Mouse (Mus musculus) cerebellum, adult 11 months (tissue): ENCODE measurements at regions not wholly inside any gene's neighbourhood (a gene's known extent, or its start where the extent isn't known, plus 50 kb on each side); places are given as distances from the start of the nearest gene placed in this dataset.
"Not testable (repeated sequence)": the region's sequence is repeated elsewhere in the genome, so short reads cannot be mapped to it uniquely, and the experiment has no call there.

Experiments
- DNase-seq: peaks from one replicate; pipeline ENCODE4 v3.0.0; 2022

DNA sequence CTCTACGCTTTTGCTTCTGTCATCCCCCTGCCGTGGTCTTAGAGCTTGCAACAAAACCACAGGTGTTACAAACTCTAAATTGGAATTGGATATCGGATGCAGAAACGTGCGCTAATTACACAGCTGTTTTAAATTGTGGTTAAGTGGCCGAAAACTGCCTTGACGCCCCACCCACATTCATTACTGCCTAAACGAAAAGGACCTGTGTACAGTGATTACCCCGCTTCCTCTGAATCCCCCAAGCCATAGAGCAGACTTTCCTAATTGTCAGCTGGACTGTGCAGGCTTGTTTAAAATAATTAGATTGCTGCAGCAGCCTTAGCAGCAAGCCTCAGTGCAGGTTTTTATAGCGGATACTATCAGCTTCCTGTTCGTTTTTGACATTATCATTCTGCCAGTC is 94.7 kb downstream of the Cxxc4 start:
- DNase-seq, result no peak

DNA sequence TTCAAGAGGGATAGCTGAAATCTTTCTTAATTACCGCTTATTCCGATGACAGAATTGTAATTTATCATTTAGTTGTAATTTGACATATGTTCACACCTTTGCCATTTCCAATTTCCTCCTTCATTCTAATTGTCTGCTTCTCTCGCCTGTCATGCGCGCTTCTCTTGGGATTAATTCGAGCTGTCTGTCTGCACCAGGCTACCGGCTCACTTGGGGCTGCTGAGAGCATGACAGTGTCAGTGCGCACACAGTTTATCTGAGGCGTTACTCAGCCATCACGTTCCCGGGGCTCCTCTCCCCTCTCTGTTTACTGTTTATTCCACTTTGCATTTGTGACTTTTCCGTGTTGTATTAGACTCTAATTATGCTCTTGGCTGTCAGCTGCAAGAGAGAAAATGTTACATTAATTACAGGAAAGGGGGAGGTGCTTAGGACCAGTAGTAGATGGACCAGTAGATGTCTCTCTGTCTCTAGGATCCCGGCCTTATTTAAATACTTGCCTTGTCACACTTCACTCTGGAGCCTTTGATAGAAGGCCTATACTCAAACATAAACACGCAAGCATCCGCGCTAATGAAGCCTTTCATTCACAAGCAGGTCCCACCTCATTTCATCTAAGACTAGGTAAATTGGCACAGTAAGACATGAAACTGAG is 95.3 kb downstream of the Cxxc4 start:
- DNase-seq, result no peak

DNA sequence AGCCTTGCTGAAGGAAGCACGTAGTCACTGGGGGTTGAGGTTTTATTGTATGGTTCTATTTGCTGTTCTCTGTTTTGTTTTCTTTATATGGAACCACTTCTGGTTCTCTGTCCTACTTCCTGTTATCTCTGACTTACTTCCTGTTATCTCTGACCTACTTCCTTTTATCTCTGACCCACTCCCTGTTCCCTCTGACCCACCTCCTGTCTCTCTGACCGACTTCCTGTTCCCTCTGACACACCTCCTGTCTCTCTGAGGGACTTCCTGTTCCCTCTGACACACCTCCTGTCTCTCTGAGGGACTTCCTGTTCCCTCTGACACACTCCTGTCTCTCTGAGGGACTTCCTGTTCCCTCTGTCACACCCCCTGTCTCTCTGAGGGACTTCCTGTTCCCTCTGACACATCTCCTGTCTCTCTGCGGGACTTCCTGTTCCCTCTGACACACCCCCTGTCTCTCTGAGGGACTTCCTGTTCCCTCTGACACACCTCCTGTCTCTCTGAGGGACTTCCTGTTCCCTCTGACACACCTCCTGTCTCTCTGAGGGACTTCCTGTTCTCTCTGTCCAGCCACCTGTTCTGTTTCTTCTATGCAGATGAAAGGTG is 102.9 kb downstream of the Cxxc4 start:
- DNase-seq, result not testable (repeated sequence)

GRCm38 (mm10) chr3:134365948-134366347 is 129.7 kb downstream of the Cxxc4 start:
- DNase-seq, result no peak

GRCm38 (mm10) chr3:134366761-134367160 is 130.5 kb downstream of the Cxxc4 start:
- DNase-seq, result no peak

DNA sequence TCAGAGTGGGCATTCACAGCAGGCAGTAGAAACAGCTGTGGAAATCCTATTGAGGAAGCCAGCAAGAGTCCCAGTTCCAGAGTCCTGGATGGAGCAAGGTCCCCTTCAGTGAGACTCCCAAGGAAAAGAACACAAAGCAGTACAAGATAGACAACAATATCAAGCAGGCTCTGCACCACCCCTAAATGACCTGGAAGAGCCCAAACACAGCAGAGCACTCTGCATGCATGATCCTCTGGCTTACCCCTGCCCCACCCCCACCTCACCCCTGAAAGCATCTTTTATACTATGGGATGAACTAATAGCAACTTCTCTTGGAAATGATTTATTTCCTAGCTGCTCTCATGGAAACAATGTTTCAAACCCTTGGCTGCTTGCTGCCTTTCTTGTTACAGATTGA is 132.3 kb downstream of the Cxxc4 start:
- DNase-seq, result no peak

- no peak for DNase-seq
Observed at GRCm38 (mm10) chr3:134369126-134369525, 132.8 kb downstream of the Cxxc4 start.

DNA sequence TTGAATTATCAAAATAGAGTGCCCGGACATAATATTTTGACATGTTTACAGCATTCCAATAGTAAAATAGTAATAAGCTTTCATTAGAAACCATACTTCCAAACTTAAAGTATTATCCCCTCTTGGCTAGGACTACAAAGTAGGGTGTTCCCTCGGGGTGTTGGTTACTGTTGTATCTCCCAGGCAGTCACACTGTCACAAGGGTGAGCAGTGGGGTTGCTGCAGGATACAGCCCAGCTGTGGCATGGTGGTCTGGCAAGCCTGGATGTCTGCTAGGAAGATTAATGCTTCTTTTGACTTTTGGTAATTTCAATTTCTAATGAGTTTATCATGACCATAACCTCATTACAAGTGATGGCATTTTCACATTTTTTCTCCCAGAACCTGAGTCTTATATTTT is 143.3 kb downstream of the Cxxc4 start:
- no peak for DNase-seq

DNA sequence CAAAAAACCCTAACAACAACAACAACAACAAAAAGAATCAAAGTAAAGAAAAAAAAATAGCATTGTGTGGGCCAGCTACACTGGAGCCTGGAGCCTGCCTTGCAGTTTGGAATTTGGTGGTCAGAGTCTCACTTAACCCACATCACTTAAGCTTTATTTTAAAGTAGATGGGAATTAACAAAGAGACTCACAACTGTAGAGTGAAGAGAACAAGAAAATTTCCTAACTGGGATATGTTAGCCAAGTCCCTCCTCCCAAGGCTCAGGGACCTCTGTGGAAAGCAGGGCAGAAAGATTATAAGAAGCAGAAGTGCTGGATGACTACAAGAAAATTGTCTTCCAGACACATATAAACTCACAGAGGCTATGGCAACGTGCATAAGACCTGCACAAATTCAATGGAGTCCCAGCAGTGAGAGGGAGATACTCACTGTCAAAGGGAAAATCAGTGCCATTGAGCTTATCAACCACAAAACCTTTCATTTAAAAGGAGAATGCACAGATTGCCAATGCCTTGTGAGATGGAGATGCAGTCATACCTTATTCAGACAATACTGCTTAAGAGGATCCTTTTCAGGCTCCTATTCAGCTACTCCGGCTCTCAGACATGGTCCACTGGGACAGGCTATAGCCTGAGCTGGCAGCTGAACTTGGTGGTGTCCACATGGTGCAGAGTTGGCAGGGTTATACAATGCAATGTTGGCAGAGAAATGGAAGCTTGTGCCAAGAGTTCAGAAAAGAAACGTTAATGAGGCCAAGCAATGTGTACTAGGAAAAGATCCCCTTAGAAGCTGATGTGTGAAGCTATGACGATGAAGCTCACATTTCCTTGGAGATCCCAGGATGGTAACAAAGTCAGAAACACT is 154.4 kb downstream of the Cxxc4 start:
- peak; percentile 4 for DNase-seq

DNA sequence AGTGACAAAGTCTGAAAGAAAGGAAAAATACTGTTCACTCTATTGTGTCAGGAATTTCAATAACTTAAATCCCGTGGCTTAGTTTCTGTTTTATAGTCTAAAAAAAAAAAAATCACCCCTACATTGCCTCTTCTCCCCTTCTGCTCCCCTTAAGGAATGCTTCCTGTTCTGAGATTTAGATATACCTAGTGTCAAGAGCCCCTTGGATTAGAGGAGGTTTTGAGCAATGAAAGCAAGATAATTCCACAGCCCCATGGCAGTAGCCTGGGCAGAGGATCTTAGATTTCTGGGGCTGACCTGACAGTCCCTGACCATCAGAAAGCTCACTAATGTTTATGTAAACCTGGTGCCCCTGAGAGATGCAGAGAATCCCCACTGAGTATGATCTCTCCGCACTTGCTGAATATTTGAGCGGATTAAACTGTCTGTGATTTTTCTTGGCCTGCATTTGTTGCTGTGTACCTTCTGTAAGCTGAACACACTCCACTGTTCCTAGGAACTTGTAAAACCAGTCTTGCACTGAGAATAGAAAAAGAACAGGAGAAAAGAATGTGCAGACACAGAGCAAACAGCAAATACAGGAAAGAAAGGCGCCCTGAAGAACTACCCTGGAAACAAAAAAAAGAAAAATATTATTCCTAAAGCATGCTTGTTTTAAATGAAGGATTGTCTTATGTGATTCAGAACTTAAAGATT is 164.3 kb downstream of the Cxxc4 start:
- DNase-seq, result no peak

- DNase-seq, result no peak
Observed at GRCm38 (mm10) chr3:134415606-134416328, 179.5 kb downstream of the Cxxc4 start.

- DNase-seq, result no peak
Observed at GRCm38 (mm10) chr3:134427633-134428032, 191.3 kb downstream of the Cxxc4 start.

DNA sequence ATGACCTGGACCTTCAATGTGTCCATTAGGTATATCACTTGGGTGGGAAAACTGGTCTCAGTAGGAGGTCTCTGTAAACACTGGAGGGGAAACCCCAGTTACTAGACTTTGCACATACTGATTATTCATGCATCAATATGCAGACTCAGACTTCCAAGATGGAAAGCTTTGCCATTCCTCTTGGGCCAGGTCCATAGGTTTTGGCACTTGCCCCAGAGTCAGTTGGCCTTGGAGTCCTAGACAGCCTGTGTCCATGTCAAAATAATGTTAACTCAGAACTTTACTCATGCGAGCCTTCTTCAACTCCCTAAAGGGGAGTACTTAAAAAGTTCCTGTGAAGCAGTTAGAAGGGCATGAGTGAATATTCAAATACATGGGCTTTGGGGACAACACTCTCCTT is 230.3 kb downstream of the Cxxc4 start:
- no peak for DNase-seq

DNA sequence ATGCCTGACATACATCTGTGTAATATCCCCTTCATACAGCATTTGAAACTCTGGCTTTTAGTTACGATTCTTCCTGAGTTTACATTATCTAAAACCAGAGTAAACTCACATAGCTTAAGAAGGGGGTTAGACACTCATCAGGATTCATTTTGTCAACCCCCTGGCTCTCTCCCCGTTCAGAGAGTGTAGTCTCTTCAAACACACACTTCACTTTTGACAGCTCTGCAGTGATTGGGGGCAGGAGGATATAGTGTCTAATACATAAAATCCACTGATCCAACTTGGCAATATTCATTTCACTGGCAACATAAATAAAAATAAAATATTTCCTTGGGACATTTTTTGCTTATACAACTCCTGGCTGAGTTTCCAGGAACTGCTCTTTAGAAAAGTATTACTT is 251.0 kb downstream of the Cxxc4 start:
- DNase-seq, result no peak

GRCm38 (mm10) chr3:134489966-134490543 is 253.8 kb downstream of the Cxxc4 start:
- DNase-seq, result no peak

DNA sequence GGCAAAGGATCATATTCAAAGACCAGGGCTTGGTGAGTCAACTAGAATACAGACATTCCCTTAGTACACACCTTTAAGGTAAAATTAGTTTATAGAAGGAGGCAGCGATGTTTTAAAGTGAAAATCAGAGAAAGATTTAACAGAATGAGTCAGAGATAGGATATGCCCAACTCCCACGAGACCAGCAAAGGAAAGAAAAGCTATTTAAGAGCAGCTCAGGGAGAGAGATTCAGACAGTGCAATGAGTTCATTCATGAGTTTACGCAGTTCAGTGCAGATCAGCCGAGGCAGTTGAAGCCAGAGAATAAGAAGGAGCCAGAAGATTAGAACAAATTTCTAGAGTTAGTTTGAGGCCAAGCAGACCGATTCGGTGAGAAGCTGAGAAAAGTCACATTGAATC is 273.4 kb downstream of the Cxxc4 start:
- DNase-seq, result no peak

- no peak for DNase-seq
Observed at GRCm38 (mm10) chr3:134525795-134526194, 289.5 kb downstream of the Cxxc4 start.

DNA sequence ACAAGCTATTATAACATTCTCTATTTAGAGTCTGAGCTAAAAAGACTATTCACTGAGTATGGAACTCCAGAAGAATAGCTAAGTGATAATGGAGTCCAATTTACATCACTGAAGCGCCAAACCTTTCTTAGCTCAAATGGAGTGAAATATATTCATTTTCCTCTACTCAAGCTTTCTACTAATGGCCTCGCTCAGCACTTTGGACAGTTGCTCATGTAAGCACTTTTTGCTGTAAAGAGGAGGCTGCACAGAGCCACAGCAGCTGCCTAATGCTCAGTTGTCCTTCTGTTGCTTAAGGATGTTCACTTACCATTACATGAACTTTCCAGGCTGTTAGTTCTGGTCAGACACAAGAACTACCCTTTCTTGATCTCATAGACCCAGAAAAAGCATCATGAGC is 268.7 kb upstream of the Tacr3 start:
- no peak for DNase-seq

DNA sequence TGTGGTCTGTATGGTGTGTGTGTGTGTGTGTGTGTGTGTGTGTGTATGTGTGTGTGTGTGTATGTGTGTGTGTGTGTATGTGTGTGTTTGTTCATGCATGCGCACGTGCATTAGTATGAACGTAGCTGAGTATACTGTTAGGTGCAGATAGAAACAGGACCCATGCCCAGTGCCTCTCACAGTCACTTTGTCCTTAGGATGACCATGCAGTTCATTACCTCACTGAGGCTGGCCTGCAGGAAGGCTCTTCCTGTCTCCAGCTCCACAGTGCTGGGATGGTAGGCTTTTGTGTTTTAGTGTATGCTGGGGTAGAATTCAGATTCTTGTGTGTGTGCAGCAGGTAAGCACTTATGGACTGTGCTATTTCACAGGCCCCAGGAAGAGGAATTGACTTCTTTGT is 250.0 kb upstream of the Tacr3 start:
- no peak for DNase-seq

GRCm38 (mm10) chr3:134588630-134589029 is 240.2 kb upstream of the Tacr3 start:
- no peak for DNase-seq

DNA sequence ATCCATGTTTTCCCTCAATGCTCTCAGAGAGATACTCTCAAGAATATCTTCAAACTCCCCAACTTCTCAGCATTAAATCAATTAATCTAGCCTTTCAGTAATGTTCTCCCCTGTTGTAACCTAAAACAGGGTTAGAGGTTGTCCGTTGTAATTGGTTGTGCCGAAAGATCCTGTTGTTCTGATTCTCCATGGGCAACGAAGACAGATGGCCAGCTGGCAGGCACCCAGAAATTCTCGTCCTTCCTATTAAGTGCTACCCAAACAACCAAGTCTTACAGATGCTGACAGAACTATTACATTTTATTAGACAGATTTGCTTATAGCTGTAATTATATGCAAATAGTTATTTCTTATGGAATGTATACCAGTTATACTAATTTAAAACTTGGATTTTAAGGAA is 225.9 kb upstream of the Tacr3 start:
- DNase-seq, result no peak

- no peak for DNase-seq
Observed at GRCm38 (mm10) chr3:134605356-134605771, 223.4 kb upstream of the Tacr3 start.
